Mouse (Mus musculus) liver, embryonic 13.5 days (tissue): ENCODE measurements around the gene Enthd1. TPM values are rescaled to one million over a fixed set of nuclear protein-coding genes. Genes with fewer than 3 reads are reported as not detected.

Experiments used
- ATAC-seq: fragments of 200-750 bp; cut with Nextera tagmentation; 2 replicates; pipeline ENCODE4 v1.8.0; 2017; ENCODE audit warnings: low read depth, mild to moderate bottlenecking, moderate number of reproducible peaks, moderate library complexity
- DNase-seq: peaks from one replicate; pipeline ENCODE4 v3.0.0; 2022
- H3K27ac ChIP-seq: fragments of 300-500 bp; sonication (generic); 2 replicates; pipeline ENCODE4 v1.5.1; 2015; ENCODE audit warnings: moderate library complexity, mild to moderate bottlenecking, inconsistent platforms
- H3K27me3 ChIP-seq: fragments of 300-500 bp; sonication (generic); 2 replicates; pipeline ENCODE4 v1.6.1; 2015; ENCODE audit warnings: mild to moderate bottlenecking, inconsistent platforms
- H3K36me3 ChIP-seq: fragments of 300-500 bp; sonication (generic); 2 replicates; pipeline ENCODE4 v1.6.1; 2015; ENCODE audit warnings: mild to moderate bottlenecking, inconsistent platforms
- H3K4me1 ChIP-seq: fragments of 300-500 bp; sonication (generic); replicated peaks from 2 replicates; pipeline ENCODE4 v1.6.1; 2015; ENCODE audit warnings: inconsistent platforms
- H3K4me2 ChIP-seq: fragments of 300-500 bp; sonication (generic); 2 replicates; pipeline ENCODE4 v1.6.1; 2015; ENCODE audit warnings: inconsistent platforms, mild to moderate bottlenecking, moderate library complexity
- H3K4me3 ChIP-seq: fragments of 300-500 bp; sonication (generic); replicated peaks from 2 replicates; pipeline ENCODE4 v1.5.1; 2015; ENCODE audit warnings: mild to moderate bottlenecking, inconsistent platforms
- H3K9ac ChIP-seq: fragments of 300-500 bp; sonication (generic); 2 replicates; pipeline ENCODE4 v1.6.1; 2015; ENCODE audit warnings: mild to moderate bottlenecking, inconsistent platforms
- H3K9me3 ChIP-seq: fragments of 300-500 bp; sonication (generic); replicated peaks from 2 replicates; pipeline ENCODE4 v1.6.1; 2016; ENCODE audit warnings: inconsistent platforms
- WGBS: fragments of 180-500 bp; shearing (Covaris S2); methylation state at CpG from one replicate; pipeline ENCODE4 v1.1.7; 2015; ENCODE audit not compliant: insufficient replicate concordance; 5-methylcytosine and 5-hydroxymethylcytosine counted together
- polyA plus RNA-seq: library from polyadenylated mRNA; unstranded; fragments of >200 nt; fragmentation: Nextera tagmentation; extraction: Ambion mirVana; gene quantifications from 2 replicates; pipeline ENCODE4 v1.2.1, GENCODE M21; 2015

Enthd1 gene
- polyA plus RNA-seq, 1 experiment from 2014 or later, result not detected

DNA sequence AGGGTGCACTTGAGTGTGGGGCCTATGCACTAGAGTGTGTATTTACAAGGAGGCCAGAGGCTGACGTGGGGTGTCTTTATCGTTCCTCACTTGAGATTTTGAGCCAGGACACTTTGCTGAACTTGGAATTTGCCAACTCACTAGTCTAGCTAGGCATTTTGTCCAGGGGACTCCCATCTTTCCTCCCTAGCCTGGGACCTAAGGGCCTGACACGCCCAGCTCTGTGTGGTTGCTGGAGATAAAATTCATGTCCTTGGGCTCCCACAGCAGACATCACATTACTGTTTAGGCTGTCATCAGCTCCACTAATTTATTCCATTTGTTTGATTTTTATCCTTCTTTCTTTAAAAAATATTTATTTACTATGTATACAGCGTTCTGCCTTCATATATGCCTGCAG lies 97.1 kb downstream of the Enthd1 start:
- DNase-seq (peak; percentile 55), ATAC-seq (peak; percentile 84)
- no peak overlapping the region for H3K4me3 ChIP-seq
- peaks cover 15% of the 10 kb centered on the region for H3K4me1 ChIP-seq
- no peaks in the 10 kb centered on the region for H3K9me3 ChIP-seq
- H3K9ac ChIP-seq, result no peak overlapping the region
- 0 out of 2 replicates have a peak overlapping the region, but pooled peaks have one; percentile 10 for H3K27ac ChIP-seq
- no peak overlapping the region for H3K4me2 ChIP-seq
- peaks cover 17% of the 10 kb centered on the region for H3K27me3 ChIP-seq
- no peaks in the 10 kb centered on the region for H3K36me3 ChIP-seq
- WGBS, result 42% methylated on average over 4 of the region's 4 CpGs

DNA sequence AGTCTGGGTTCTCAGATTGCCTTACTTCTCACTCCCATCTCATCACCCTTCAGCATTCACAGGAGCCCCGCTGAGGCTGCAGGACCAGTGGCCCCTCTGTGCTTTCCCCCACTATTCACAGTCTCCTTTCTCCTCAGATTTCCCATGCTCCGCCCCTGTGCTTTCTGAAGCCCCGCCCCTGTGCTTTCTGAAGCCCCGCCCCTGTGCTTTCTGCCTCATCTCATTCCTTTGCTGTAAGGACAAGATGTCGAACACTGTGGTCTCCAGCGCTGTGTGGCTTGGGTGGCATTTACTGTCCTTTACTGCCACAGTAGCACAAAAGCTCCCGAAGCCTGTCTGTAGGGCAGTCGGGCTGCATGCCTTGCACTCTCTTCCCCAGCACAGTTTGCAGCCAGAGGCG lies 102.8 kb downstream of the Enthd1 start:
- Histone ChIP-seq H3K9me3 (no peaks in the 10 kb centered on the region), H3K4me3 (no peak overlapping the region), H3K4me2 (peak overlapping the region; percentile 34; the same call in 1 of the 2 replicates), H3K4me1 (peaks cover 16% of the 10 kb centered on the region), H3K9ac (no peak overlapping the region), H3K36me3 (no peaks in the 10 kb centered on the region), H3K27me3 (peaks cover 38% of the 10 kb centered on the region), H3K27ac (no peak overlapping the region)
- 6% methylated on average over 9 of the region's 9 CpGs for WGBS
- ATAC-seq, result no peak
- DNase-seq, result peak; percentile 22

DNA sequence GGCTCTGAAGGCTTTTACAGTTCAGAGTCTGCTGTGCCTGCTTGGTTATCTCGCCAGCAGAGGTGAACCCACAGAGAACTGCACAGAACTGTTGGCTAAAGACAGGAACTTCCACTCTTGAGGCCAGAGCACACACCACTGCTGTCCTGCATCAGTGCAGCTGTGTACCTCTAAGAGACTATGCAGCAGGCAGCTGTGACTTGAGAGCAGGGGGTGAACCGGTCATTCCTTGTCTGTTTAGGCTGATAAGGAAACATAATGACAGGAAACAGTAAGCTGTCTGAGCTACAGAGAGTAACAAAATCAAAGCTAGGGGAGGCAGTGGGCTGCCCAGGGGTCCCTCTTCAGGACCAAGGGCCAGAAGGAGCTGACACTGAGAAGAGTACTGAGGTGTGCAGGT lies 103.5 kb downstream of the Enthd1 start:
- Histone ChIP-seq H3K9me3 (no peaks in the 10 kb centered on the region), H3K4me2 (no peak overlapping the region), H3K4me3 (no peak overlapping the region), H3K9ac (no peak overlapping the region), H3K27ac (no peak overlapping the region), H3K4me1 (peaks cover 16% of the 10 kb centered on the region), H3K36me3 (no peaks in the 10 kb centered on the region), H3K27me3 (peaks cover 38% of the 10 kb centered on the region)
- DNase-seq (no peak), ATAC-seq (no peak)
- WGBS, result 6% methylated on average over 2 of the region's 2 CpGs

DNA sequence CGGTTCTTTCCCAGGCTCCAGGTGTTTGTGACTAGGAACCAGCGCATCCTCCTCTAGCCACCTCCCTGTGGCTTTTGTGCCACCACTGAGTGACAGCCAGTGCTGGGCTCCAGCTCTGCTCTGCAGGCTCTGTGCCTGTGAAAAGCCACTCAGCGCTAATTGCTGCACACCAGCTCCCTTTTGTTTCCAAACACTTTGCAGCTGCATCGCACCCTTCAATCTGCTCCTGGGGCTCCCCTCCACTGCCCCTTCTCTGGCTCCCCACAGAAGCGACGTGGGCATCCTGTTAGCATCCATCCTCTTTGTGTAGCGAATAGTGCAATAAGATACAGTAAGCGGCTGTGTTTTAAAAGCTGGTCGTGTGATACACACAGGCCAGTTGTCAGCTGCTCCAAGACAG lies 104.9 kb downstream of the Enthd1 start:
- H3K36me3 ChIP-seq, result no peaks in the 10 kb centered on the region

DNA sequence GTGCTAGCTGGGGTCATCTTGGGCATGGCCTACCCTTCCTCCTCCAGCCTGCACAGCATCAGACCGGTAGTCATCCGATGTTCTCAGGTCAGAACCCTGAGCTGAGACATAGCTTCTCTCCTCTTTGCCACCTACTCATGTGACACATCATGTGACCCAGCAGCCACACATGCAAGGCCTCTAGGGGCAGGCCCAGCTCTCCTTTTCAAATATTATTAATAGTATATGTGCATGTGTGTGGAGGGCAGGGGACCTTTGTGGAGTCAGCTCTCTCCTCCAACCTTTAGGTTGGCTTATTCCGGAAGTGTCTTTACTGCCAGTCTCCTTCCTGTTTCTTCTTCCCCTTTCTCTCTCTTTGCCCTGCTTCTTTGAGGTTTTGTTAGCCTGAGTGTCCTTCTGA lies 107.0 kb downstream of the Enthd1 start:
- WGBS, result 29% methylated on average over 3 of the region's 3 CpGs
- H3K9me3 ChIP-seq, result no peaks in the 10 kb centered on the region
- no peak overlapping the region for H3K4me2 ChIP-seq
- H3K27ac ChIP-seq, result no peak overlapping the region
- DNase-seq (no peak), ATAC-seq (no peak)
- no peak overlapping the region for H3K4me3 ChIP-seq
- H3K4me1 ChIP-seq, result peaks cover 16% of the 10 kb centered on the region
- H3K27me3 ChIP-seq, result peaks cover 23% of the 10 kb centered on the region
- H3K9ac ChIP-seq, result no peak overlapping the region
- no peaks in the 10 kb centered on the region for H3K36me3 ChIP-seq

More for the DNA sequence above, 104.9 kb downstream of the Enthd1 start:
- Histone ChIP-seq H3K9ac (no peak overlapping the region), H3K27me3 (peaks cover 38% of the 10 kb centered on the region), H3K4me1 (peaks cover 16% of the 10 kb centered on the region), H3K4me2 (no peak overlapping the region), H3K4me3 (no peak overlapping the region), H3K9me3 (no peaks in the 10 kb centered on the region), H3K27ac (no peak overlapping the region)
- 72% methylated on average over 9 of the region's 9 CpGs for WGBS
- ATAC-seq, result no peak
- no peak for DNase-seq

DNA sequence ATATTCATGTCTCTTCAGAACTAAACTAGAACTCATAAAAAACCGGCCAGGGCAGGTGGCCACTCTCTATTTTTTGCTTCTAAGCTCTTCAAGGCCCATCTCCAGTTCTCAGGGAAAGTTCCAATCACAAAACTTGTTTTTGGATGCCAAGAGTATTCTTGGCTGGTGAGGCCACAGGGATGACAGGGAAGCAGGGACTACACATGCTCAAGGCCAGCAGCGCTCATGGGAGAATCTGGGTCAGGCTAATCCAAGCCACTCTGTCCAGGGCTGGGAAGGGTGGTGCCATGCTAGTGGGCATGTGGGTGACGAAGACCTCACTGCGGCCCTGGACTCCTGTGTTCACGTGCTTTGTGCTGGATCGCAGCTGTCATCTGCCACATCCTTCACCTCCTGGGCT lies 110.5 kb downstream of the Enthd1 start:
- no peak overlapping the region for H3K27ac ChIP-seq
- no peaks in the 10 kb centered on the region for H3K9me3 ChIP-seq
- H3K4me3 ChIP-seq, result no peak overlapping the region
- ATAC-seq (no peak), DNase-seq (no peak)
- WGBS, result 77% methylated on average over 6 of the region's 6 CpGs
- H3K36me3 ChIP-seq, result no peaks in the 10 kb centered on the region
- H3K9ac ChIP-seq, result no peak overlapping the region
- no peaks in the 10 kb centered on the region for H3K4me1 ChIP-seq
- H3K27me3 ChIP-seq, result peaks cover 9% of the 10 kb centered on the region; the same call in 1 of the 2 replicates
- no peak overlapping the region for H3K4me2 ChIP-seq

DNA sequence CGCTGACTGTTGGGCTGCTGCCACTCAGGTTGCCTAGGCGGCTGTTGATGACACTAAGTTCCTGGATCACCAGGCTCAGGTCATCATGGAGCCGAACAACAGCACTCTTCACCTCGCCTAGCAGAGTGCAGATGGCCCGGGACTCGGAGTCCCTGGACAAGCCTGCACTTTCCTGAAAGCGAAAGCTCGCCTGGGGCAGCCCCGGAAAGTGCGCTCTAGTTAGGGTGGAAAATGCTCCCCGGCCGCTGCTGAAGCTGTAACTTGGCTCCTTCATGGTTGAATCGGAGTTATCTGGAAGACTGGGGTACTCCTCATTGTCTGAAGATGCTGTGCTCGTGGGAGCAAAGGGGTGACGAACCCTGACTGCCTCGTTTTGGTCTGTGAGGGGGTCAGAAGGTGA lies 112.5 kb downstream of the Enthd1 start:
- H3K4me2 ChIP-seq, result 0 out of 2 replicates have a peak overlapping the region, but pooled peaks have one; percentile 0
- 38% methylated on average over 16 of the region's 16 CpGs for WGBS

DNA sequence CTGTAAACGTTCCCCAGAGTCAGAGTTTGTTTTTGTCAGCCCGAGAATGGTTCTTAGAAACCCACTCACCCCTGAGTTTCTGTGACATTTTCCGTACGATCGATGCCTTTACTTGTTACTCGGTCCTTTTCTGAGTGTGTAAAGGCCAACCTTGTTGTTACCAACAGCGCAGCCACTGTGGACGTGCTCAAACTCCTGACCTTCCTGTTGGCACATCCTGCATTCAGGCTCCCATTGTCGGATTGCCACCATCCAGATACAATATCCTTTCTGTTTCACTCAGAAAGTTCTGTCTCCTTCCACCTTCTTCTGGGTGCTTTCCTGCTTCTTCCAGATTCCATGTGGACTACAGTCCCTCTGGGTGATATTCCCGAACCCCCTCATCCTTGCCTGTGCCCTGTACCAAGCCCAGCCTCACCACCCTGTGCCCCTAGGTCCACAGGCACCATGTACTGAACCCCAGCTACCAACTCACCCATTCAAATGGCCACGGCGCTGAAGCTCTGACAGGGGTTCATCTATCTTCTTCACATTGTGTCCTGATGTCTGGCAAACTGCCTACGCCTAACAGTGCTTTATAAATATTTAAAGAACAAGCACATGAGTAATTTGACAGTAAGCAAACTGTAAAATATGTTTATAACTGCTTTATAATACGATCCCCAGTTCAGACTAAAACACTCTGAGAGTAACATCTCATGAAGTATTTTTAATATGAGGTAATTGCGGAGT lies 118.8 kb downstream of the Enthd1 start:
- no peaks in the 10 kb centered on the region for H3K4me1 ChIP-seq
- WGBS, result 64% methylated on average over 15 of the region's 15 CpGs
- no peak overlapping the region for H3K4me2 ChIP-seq
- no peak overlapping the region for H3K4me3 ChIP-seq
- no peaks in the 10 kb centered on the region for H3K36me3 ChIP-seq
- H3K9ac ChIP-seq, result no peak overlapping the region
- no peaks in the 10 kb centered on the region for H3K9me3 ChIP-seq
- H3K27me3 ChIP-seq, result no peaks in the 10 kb centered on the region; the same call in 1 of the 2 replicates
- no peak for ATAC-seq
- DNase-seq, result no peak
- H3K27ac ChIP-seq, result no peak overlapping the region

More for the DNA sequence above, 112.5 kb downstream of the Enthd1 start:
- H3K36me3 ChIP-seq, result no peaks in the 10 kb centered on the region
- no peaks in the 10 kb centered on the region for H3K4me1 ChIP-seq
- no peak overlapping the region for H3K9ac ChIP-seq
- ATAC-seq (no peak), DNase-seq (no peak)
- no peaks in the 10 kb centered on the region for H3K9me3 ChIP-seq
- no peak overlapping the region for H3K4me3 ChIP-seq
- H3K27me3 ChIP-seq, result peaks cover 7% of the 10 kb centered on the region; the same call in 1 of the 2 replicates
- no peak overlapping the region for H3K27ac ChIP-seq

DNA sequence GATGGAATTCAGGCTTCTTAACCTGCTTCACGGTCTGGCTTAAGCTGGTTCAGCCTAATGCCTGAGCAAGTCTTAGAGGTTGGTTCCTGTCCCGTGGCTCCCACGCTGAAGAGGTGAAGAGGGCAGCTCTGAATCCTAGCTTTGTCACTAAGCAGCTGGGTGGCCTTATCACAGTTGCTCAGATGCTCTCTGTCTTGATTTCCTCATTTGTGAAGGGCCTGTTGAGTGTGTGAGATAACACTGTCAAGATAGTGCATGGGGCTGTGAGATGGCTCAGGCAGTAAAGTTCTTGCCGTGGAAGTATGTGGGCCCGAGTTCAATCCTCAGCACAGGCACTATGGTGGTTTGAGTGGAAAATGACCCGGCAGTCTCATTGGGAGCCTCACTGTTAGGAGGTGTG lies 124.8 kb downstream of the Enthd1 start:
- H3K4me1 ChIP-seq, result no peaks in the 10 kb centered on the region; the same call in 1 of the 2 replicates
- DNase-seq (no peak), ATAC-seq (no peak)
- no peak overlapping the region for H3K9ac ChIP-seq
- H3K27ac ChIP-seq, result no peak overlapping the region
- WGBS, result 24% methylated on average over 6 of the region's 6 CpGs
- H3K36me3 ChIP-seq, result no peaks in the 10 kb centered on the region
- H3K4me3 ChIP-seq, result no peak overlapping the region
- no peak overlapping the region for H3K4me2 ChIP-seq
- no peaks in the 10 kb centered on the region; the same call in 1 of the 2 replicates for H3K27me3 ChIP-seq
- no peaks in the 10 kb centered on the region for H3K9me3 ChIP-seq

DNA sequence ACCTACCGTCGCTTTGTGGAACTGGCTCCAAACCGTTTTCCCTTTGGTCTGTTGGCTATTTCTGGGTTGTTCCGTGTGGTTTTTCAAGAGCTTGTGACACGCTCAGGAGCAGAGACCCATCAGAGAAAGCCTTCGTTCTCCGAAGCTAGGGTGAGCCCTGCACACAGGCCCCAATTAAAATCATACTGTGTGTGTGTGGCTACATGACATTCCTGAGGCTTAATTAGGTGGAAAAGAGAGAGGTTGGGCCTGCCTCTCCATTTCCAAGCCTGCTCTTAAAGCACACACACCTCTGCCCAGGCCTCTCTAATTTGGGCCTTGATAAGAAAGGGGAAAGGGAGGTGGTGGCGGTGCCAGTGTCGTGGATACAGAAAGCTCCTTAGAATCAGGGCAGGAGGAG lies 126.5 kb downstream of the Enthd1 start:
- ATAC-seq (no peak), DNase-seq (no peak)
- Histone ChIP-seq H3K27ac (no peak overlapping the region), H3K9ac (no peak overlapping the region), H3K4me1 (no peaks in the 10 kb centered on the region; the same call in 1 of the 2 replicates), H3K4me3 (no peak overlapping the region), H3K36me3 (no peaks in the 10 kb centered on the region), H3K9me3 (no peaks in the 10 kb centered on the region), H3K4me2 (no peak overlapping the region), H3K27me3 (no peaks in the 10 kb centered on the region; the same call in 1 of the 2 replicates)
- WGBS, result 71% methylated on average over 9 of the region's 9 CpGs

DNA sequence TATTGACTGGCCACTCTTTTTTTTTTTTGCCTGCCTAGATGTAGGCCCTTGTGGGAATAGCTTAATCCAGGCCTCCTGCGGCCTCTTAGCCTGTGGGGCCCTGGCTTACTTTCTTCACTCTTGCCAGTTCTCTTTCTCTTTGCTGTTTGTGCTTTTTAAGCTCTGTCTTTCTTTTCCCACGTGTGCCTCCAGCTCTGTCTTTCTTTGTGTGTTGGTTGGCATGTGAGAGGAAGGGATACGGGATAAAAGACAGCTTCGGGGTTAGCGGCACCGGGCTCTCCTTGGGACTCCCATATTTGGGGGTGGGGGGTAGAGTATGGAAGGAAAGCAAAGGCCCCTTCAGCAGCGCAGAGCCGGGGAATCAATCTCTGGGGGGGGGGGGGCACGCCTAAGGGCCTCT lies 127.0 kb downstream of the Enthd1 start:
- no peaks in the 10 kb centered on the region; the same call in 1 of the 2 replicates for H3K4me1 ChIP-seq
- no peak for ATAC-seq
- H3K9ac ChIP-seq, result no peak overlapping the region
- 77% methylated on average over 9 of the region's 9 CpGs for WGBS
- no peaks in the 10 kb centered on the region; the same call in 1 of the 2 replicates for H3K27me3 ChIP-seq
- no peak overlapping the region for H3K4me2 ChIP-seq
- H3K9me3 ChIP-seq, result no peaks in the 10 kb centered on the region
- H3K27ac ChIP-seq, result no peak overlapping the region
- H3K36me3 ChIP-seq, result no peaks in the 10 kb centered on the region
- H3K4me3 ChIP-seq, result no peak overlapping the region
- DNase-seq, result no peak

DNA sequence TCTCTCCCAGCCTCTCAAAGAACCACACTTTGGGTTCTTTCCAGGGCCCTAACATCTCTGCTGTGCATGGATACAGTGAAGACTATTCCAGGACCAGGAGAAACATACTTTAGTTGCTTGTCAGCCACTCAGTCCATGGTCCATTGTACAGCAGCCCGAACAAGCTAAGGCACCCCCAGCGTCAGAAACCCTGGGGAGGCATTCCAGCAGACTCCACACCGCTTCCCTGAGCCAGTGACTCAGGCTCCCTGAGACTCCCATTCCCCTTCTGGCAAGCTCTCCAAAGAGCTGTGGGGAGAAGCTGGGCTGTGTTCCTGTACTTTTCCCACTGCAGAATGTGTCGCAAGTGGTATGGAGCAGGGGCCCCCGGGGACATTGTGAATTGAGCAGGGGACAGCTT lies 128.0 kb downstream of the Enthd1 start:
- ATAC-seq (no peak), DNase-seq (no peak)
- H3K36me3 ChIP-seq, result no peaks in the 10 kb centered on the region
- H3K27ac ChIP-seq, result no peak overlapping the region
- no peak overlapping the region for H3K4me3 ChIP-seq
- no peak overlapping the region for H3K9ac ChIP-seq
- no peaks in the 10 kb centered on the region for H3K27me3 ChIP-seq
- no peak overlapping the region for H3K4me2 ChIP-seq
- no peaks in the 10 kb centered on the region for H3K9me3 ChIP-seq
- 66% methylated on average over 5 of the region's 5 CpGs for WGBS
- no peaks in the 10 kb centered on the region; the same call in 1 of the 2 replicates for H3K4me1 ChIP-seq
